Mouse (Mus musculus) right cerebral cortex, postnatal 36 days (tissue): ENCODE results near the gene Zfp709.
A peak's percentile ranks its signal among the peaks of the same experiment; 100 is the strongest.
"Not testable (repeated sequence)": the region's sequence is repeated elsewhere in the genome, so short reads cannot be mapped to it uniquely, and the experiment has no call there.

Experiments
- DNase-seq, 2 experiments: peaks; one replicate each; pipeline ENCODE4 v3.0.0; 2022; ENCODE audit warnings: low spot score in 2 of 2, mixed read lengths in 1 of 2

The Zfp709 gene

DNA sequence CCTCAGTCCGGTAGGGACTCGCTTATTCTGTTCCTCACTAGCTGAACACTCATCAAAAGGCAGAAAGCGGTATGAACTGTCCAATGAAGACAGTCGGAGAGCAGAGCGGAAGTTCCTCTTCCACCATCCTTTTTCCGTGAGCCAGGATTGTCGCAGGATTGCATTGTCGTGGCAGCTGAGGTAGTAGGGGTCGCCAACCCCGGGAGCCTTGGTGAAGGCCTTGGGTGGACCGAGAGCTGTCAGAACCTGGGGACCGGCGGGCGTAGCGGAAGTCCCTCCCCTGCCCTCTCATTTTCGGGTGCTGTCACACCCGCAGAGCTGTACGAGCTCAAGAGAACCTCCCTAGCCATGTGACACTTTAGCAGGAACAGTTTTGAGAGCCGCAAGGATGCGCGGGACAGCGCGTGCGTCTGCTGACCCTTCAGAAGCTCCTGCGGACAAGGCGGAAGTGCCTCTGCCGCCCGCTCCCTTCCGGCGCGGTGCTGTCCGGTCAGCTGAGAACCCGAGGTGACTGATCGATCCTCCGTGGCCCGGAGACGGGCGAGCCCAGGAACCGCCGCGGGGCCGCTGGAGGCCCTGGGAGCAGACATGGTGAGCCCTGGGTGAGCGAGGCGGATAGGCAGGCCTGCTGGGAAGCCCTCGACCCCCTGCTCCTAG lies at the start of gene Zfp709:
Gene Zfp709, plus strand, starts transcription at position 402 of the 657 bp plus-strand sequence.
- DNase-seq = peak; percentile 53 to 68

DNA sequence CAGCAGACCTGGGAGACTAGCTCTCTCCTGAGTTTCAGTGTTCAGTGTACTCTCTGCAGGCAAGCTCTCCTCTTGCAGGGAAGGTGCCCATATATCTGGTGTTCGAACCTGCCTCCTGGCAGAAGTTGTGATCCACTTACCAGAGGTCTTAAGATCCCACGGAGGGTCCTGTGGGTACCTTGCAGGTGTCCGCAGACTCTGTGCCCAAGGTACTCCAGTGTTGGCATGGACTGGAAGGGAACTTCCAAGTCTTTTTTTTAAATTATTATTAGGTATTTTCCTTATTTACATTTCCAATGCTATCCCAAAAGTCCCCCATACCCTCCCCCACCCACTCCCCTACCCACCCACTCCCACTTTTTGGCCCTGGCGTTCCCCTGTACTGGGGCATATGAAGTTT lies 43.6 kb upstream of the Zfp709 start:
- not testable (repeated sequence) for DNase-seq

DNA sequence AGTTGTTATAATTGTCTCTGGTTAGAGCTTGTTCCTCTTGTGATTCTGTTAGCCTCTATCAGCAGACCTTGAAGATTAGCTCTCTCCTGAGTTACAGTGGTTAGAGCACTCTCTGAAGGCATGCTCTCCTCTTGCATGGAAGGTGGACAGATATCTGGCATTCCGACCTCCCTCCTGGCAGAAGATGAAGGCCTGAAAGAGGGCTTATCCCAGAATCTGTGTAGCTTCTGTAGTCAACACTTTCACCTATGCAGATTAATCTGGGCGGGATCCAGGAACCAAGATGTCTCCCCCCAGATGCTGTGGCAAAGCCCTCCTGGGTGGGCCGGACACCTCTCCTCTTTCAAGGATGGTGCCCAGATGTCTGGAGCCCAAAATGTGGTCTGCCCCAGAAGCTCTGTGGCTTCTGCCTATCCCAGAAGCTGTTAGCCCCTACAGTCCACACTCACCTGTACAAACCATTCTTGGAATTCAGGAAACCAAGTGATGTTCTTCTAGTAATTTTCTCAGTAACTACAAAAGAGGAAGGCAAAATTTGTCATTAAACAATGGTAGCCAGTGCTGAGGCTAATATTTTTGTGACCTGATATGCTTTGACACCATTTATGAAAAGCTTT lies 40.5 kb upstream of the Zfp709 start:
- DNase-seq = not testable (repeated sequence)

DNA sequence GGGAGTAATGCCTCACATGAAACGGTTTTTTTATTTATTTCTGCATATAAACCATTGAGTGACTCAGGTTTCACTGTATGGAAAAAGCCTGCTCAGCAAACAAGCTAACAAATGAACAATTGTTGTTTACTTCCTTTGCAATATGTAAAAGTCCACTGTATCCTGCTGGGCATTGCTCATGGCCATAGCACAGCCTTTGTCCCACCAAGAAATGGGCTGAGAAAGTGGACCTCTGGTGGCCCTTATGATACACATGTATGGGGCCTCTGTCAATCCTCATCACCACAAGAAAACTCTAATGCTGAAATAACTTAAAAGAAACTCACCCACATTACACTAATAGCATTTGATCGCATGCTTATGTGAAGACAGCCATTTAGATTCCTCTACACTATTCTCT lies 39.3 kb upstream of the Zfp709 start:
- not testable (repeated sequence) for DNase-seq

DNA sequence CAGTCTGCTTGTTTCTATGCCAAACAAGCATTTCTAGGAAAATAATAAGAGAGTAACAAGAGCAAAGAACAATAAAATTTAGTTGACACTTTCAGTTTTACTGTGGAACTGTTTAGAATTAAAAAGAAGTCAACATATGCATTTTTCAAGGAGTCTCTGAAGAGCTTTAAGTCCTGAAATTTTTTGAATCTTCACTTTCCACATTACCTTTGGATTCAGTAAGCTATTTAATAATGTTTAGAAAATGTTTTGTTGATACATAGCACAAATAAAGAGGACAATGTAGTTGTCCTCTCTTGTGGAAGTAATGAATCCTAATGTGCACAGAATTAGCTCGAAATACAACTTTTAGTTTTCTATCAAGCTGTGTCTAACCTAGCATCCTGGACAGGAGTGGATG lies 37.4 kb upstream of the Zfp709 start:
- DNase-seq = not testable (repeated sequence)

DNA sequence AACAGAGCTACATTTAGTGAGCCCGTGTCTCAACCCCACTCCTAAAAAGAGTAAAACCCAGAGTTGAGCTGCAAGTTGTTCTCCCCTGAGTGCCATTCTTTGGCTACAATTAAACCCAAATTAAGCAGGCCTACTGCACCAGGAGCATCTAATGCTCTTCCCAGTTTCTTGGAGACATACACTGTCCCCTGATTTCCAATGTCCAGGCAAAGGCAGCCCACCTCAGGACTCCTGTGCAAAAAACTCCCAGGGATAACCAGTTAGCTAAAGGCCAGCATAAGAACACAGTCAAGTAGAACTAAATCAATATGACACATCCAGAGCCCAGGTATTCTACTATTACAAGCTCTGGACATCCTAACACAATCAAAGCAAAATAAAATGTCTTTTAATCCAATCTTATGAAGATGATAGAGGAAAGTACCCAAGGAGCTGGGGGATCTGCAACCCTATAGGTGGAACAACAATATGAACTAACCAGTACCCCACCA lies 35.8 kb upstream of the Zfp709 start:
- not testable (repeated sequence) for DNase-seq

DNA sequence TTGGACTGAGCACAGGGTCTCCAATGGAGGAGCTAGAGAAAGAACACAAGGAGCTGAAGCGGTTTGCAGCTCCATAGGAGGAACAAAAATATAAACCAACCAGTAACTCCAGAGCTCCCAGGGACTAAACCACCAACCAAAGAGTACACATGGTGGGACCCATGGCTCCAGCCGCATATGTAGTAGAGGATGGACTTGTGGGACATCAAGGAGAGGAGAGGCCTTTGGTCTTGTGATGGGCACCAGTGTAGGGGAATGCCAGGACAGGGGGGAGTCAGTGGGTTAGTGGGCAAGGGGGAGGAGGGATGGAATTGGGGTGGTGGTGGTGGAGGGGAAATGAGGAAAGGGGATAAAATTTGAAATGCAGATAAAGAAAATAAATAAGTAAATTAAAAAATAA lies 35.1 kb upstream of the Zfp709 start:
- not testable (repeated sequence) for DNase-seq

DNA sequence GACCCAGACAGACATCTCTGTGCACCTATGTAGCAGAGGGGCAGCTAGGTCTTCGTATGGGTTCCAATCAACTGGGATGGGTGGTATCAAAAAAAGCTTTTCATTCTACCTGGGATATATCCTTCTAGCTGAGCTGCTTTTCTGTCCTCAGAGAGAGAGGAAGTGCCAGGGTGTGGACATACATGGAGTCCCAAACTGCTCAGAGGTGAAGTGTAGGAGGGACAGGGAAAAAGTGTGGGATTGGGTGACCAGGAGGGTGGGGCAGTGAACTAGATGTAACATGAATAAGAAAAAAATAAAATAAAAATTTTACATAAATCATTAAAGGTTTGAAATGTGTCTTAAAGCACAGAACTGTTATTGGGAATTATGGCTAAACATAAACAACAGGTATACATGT lies 30.8 kb upstream of the Zfp709 start:
- not testable (repeated sequence) for DNase-seq

DNA sequence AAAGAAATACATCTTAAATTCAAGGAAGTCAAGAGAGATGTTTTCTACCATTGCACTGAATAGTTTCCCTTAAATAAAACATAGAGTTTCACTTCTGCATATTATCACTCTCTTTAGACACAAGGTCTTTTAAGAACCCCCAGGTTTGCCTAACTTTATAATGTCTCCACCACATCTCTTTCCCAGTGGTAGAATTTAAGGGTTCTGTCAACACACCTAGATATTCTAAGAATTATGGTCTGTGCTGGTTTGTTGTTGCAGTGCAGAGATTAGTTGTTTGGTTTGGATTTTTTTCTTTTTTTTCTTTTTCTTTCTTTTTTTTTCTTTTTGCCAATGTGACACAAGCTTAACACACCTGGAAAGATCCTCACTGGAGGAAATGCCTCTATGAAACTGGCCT lies 28.5 kb upstream of the Zfp709 start:
- not testable (repeated sequence) for DNase-seq

DNA sequence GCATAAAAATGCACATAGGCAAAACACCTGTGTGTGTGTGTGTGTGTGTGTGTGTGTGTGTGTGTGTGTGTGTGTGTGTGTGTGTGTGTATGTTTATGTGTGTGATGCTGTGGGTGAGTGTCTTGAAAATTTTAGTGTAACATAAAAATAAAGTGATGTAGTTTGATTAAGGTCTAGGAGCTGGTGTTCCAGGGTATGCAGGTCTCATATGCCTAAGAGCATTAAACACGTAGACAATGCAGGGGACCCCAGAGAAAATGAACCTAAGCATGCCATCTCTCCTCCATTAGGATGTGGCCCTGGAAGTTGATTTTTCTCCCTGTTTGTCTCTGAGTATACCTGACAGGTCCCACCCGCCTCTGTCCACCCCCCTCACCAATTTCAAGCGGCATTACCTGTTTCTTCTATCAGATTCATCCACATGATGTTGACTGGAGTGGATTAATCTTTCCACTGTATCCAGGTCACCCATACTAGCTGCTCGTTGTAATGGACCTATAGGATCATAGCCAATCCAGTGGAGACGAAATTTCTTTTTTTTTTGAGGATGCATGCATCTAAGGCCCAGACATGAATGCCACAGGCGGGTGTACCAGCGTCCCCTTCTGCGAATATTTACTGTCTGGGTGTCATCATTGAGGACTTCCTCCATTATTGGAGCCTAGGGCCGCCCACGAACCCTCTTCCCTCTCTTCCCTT lies 25.0 kb upstream of the Zfp709 start:
- DNase-seq = not testable (repeated sequence)

DNA sequence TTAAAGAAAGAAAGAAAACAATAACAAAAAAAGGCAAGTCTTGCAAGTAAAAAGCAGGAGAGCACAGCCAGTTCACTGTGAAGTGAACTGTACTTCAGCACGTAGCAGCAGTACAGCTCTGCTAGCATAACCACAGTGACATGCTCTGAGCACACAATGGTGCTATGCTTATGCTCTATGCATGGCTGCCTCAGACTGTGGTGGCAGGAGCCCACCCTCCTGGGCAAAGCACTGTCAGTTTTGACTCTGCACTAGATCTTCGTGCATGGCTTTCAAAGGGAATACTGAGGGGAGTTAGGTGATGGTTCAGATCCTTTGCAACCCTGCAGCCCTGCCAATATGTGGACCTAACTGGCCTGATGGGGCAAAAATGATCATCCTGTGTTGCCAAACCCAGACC lies 24.5 kb upstream of the Zfp709 start:
- DNase-seq = not testable (repeated sequence)

DNA sequence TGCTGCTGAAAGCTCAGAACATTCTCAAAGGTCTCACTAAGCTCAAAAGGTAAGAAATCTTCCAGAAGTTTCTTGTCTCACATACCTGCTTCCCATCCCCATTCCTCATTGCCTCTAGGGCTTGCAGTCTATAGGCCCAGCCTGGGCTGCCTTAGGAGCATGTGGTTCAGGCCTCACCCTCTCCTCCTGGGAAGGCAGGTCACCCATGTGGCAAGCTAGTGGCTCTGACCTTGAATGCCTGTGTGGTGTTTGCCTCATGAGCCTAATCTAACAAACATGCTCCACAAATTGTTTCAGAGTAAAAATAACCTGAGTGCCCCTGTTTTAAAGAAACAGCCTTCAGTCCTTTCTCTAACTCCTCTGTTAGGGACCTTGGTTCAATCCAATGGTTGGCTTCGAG lies 20.3 kb upstream of the Zfp709 start:
- not testable (repeated sequence) for DNase-seq

DNA sequence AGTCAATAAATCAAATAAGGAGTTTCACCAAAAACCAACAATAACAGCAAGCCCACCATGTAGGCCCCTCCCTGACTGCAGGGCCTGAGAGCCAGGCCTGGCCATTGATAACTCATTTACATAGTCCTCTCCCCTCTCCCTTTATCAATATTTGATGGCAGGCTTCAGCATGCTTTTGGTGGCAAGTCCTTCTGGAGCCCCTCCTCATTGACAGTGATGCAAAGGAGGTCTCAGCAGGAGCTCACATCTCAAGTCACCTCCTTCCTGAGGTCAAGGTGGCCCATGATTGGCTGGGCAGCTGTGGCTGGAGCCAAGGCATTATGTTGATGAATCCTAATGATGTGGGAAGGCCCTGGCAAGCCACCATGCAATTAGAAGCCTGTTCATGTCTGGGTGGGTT lies 19.8 kb upstream of the Zfp709 start:
- DNase-seq = not testable (repeated sequence)

DNA sequence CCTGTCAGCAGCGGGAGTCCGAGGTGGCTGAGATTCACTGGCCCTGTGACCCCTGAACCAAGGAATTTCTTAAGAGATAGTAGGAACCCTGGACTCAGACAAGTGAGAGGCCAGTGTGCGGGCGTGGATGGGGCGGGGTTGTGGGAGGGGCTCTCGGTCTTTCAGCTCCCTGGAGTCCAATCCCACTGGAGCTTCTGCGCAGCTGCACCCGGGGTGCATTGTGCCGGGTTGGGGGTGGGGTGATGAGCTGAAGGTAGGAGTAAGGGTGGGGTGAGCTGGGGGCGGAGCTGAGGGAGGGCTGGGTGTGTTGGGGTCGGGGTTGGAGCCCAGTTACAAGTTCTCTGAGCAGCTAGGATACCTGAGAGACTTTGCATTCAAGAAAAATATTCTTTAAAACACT lies 18.8 kb downstream of the Zfp709 start:
- not testable (repeated sequence) for DNase-seq

DNA sequence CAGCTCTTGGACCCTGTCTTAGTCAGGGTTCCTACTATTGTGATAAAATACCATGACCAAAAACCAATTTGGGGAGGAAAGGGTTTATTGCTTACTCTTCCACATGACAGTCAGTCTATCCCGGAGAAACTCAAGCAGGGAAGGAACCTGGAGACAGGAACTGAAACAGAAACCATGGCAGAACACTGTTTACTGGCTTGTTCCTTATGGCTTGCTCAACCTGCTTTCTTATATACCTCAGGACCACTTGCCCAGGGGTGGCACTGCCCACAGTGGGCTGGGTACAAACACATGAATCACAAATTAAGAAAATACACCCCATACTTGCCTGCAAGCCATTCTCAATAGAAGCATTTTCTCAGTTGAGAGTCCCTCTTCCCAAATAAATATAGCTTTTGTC lies 21.3 kb downstream of the Zfp709 start:
- DNase-seq = not testable (repeated sequence)

DNA sequence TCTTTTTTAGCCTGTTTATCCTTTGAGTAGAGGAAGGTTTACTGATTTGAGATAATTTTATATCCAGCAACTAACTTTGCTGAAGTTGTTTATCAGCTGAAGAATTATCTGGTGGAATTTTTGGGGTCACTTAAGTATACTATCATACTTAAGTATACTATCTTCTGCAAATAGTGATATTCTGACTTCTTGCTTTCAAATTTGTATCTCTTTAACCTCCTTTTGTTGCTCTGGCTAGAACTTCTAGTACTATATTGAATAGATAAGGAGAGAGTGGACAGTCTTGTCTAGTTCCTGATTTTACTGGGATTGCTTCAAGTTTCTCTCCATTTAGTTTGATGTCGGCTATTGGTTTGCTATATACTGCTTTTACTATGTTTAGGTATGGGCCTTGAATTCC lies 25.0 kb downstream of the Zfp709 start:
- no peak for DNase-seq

DNA sequence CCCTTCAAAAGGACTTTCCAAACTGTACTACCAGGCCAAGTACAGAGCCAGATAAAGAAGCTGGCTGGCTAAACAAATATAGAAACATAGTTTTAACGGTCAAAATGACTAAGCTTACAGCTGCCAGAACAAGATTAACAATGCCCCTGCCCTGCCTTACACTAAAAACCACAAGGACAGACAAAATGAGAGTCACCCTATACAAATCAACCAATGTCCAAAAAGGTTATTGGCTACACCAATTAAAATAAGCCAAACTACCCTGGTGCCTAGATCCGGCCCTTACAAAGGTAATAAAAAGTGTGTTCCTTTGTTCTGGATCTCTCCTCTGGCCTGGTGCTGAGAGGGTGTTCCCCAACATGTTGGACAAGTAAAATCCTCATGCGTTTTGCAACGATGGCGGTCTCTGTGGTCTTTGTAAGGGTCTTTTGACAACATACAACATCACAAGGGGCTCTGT lies 26.0 kb downstream of the Zfp709 start:
- no peak for DNase-seq

DNA sequence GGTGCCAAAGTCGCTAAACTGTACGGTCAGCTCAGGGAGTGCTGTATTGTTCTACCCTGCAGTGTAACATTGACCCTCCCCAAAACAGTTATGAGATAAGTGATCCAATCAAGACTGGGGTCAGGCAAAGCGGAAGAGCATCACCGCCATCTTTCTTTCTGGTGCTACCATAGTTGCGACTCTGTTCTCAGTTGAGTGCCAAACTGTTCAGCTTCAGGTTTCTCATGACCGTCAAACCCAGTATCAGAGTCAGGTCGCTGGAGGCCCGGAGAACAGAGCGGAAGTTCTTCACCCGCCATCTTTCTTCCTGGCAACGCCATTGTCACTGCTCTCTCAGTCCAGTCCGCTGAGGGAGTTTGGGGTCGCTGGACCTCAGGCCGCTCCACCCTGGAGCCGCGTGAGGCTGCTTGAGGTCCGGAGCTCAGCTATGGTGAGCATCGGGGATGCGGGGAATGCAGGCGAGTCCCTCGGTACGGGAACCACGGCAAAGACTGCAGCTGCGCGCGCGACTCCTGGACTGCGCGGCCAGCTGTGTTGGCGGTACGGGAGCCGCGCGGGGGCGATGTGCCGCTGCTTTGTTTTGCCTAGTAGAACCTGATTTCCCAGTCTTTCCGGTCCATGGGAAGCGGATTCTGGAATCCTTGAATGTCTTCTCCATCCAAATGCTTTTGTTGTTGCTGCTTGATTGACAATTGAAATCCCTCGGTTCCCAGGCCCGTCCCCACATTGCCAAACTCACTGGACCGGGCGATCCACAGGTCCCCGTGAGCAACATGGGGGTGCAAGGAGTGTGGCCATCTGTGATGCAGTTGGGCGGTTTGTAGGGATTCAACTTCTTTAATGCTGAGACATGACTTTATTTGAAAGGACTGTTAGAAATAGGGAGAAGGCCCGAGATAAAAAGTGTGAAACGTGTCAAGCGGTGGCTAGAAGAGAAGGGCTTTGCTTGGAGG lies 26.8 kb downstream of the Zfp709 start, which contains the start of the genes Zfp882 and Zfp617:
Gene Zfp882, plus strand, starts transcription at position 300 of the 953 bp plus-strand sequence.
Gene Zfp617, plus strand, starts transcription at position 327 of the 953 bp plus-strand sequence.
- DNase-seq = peak; percentile 86 to 89

DNA sequence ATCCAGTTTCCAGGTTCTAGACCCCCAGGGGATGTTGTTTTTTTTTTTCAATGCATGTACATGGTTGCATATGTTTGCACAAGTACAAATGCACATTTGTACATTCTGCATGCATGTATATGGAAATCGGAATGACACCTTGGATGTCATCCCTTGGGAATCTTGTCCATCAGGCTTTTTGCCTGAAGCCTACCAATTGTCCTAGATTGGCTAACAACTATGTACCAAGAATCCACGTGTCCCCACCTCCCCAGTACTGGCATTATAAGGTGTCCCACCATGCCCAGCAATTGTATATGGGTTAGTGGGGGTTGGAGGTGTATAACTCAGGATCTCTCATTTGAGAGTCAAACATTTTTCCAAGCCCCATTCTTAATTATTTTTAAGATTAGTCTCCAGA lies 30.5 kb downstream of the Zfp709 start:
- no peak for DNase-seq

DNA sequence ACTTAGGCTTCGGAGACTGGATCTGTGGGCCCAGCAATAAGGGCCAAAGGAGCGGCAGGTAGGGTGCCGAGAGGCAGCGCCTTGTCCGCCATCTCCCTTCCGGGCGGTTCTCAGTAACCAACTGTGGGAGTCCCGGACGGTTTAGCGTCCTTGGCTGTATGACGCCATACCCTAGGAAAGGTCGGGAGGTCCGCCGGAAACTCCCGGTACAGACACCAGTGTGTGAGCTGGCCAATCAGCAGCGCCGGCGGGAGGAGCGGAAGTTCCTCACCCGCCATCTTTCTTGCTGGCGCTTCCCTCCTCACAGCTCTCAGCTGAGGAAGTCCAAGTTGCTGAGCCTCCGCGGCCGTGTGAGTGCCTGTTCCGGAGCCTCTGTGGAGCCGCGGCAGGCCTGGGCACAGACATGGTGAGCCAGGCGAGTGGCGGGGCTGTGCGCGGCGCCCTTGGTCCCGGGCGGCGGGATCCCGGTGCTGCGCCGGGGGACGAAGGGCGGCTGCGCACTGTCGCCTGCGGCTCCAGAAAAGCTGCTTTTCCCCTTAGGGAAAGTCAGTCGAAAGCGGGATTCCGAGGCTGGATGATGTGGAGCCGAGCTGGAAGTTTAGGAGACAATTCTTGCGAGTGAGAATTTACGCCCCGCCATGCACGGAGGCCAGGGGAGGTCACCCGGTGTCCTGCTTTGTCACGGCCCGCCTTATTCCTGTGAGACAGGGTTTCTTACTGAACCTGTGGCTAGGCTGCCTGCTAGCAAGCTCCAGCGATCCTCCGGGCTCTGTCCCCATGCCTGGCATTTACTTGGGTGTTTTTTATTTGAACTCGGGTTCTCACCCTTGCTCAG lies 41.0 kb downstream of the Zfp709 start:
- DNase-seq = peak; percentile 94 to 97
